Mouse (Mus musculus) brain, embryonic 14.5 days (tissue): ENCODE results near the gene Rreb1.

Source experiments
- CTCF ChIP-seq: fragments of 200-500 bp; IDR thresholded peaks from 2 replicates; pipeline ENCODE4 v1.5.1; 2012; ENCODE audit warnings: inconsistent platforms, mild to moderate bottlenecking, moderate library complexity, borderline replicate concordance; ENCODE audit not compliant: insufficient read depth, insufficient read length; ENCODE audit errors: extremely low read depth
- POLR2A ChIP-seq: fragments of 200-500 bp; IDR thresholded peaks from 2 replicates; pipeline ENCODE4 v1.6.1; 2012; ENCODE audit warnings: mild to moderate bottlenecking, inconsistent platforms, borderline replicate concordance; ENCODE audit not compliant: poor library complexity, insufficient read depth, insufficient read length, severe bottlenecking; ENCODE audit errors: extremely low read depth

- TF ChIP-seq POLR2A (no peak), CTCF (no peak)
These were observed 3.9 kb downstream of the Rreb1 start for GRCm38 (mm10) chr13:37782144-37782543.
